Comparison of ENCODE assay signal across 14 mouse cellular contexts in genomic region chr8:10646485-10646884, GRCm38 (mm10).
DNase-seq lines count a peak whose midpoint lies in the region; TF ChIP-seq lines count a peak whose summit lies in the region.
"Had no signal": no experiment of that assay in that cellular context is flagged by ENCODE, and none has a peak within 500 bp of the region (broad histone marks: within the 10 kb centered on the region; RNA-seq: fewer than 3 reads in every experiment).

No protein-coding gene starts in this region.

- peak overlapping the region; percentile 16; the same call in 1 of the 2 replicates for H3K27ac ChIP-seq in gastrocnemius, adult 2 months
- H3K27ac ChIP-seq: embryonic facial prominence, embryonic 12.5 days; hindbrain, embryonic 10.5 days; intestine, embryonic 15.5 days; limb, embryonic 13.5 days had no signal

- H3K79me3 ChIP-seq in C2C12 (ENCODE audit: low read depth), result no peaks in the 10 kb centered on the region

- intact Hi-C loops in gastrocnemius, adult 2 months (cut with DNase I), result no loop called here
- intact Hi-C loops in gastrocnemius, postnatal 36 days (cut with DNase I), result no loop called here

- H3K36me3 ChIP-seq in C2C12 (ENCODE audit: control insufficient read depth, insufficient read depth), result no peaks in the 10 kb centered on the region
- H3K36me3 ChIP-seq: embryonic facial prominence, embryonic 12.5 days; hindbrain, embryonic 10.5 days; intestine, embryonic 15.5 days; limb, embryonic 13.5 days had no signal

- H3ac ChIP-seq in C2C12 (ENCODE audit: control insufficient read depth, insufficient read length, low read depth), result no peak overlapping the region

- no peak overlapping the region for H3K4me3 ChIP-seq in gastrocnemius, adult 2 months
- no peak overlapping the region for H3K4me3 ChIP-seq in C2C12 (ENCODE audit: insufficient read depth, poor library complexity, severe bottlenecking)
- H3K4me3 ChIP-seq: embryonic facial prominence, embryonic 12.5 days; hindbrain, embryonic 10.5 days; intestine, embryonic 15.5 days; limb, embryonic 13.5 days had no signal

- H3K27me3 ChIP-seq in C2C12 (ENCODE audit: control insufficient read depth, insufficient read depth, insufficient read length), result no peaks in the 10 kb centered on the region
- H3K27me3 ChIP-seq: embryonic facial prominence, embryonic 12.5 days; intestine, embryonic 15.5 days; limb, embryonic 13.5 days had no signal

- DNase-seq in gastrocnemius, adult 2 months, result no peak
- DNase-seq in gastrocnemius, postnatal 36 days, result no peak
- DNase-seq in layer of hippocampus, adult 9-10 months (ENCODE audit: low spot score), result peak; percentile 16
- no peak for DNase-seq in layer of hippocampus, adult 11-12 months (ENCODE audit: low spot score)
- peak; percentile 57 for DNase-seq in fibroblast of lung, adult 2 months (ENCODE audit: low read depth)
- DNase-seq in urinary bladder, postnatal 14 days (ENCODE audit: low spot score), result no peak
- no peak for DNase-seq in spleen, postnatal 4 days (ENCODE audit: low spot score in 2 of 2)
- DNase-seq: adrenal gland, postnatal 10 days; cerebellum, postnatal 10 days had no signal

- no peak for TF ChIP-seq CTCF in gastrocnemius, adult 2 months (IDR thresholded peaks at IDR 0.05)
- TF ChIP-seq CTCF in C2C12 (IDR thresholded peaks at IDR 0.05; ENCODE audit: control insufficient read depth, insufficient read depth, insufficient read length), result no peak

- no peaks in the 10 kb centered on the region for H3K79me2 ChIP-seq in C2C12 (ENCODE audit: control insufficient read depth, insufficient read depth)

TF ChIP-seq in C2C12, 6 proteins besides CTCF, POLR2A, EP300 and RAD21:
- no peak for TF ChIP-seq MYOG (IDR thresholded peaks at IDR 0.05; ENCODE audit: control insufficient read depth, extremely low read depth, insufficient read length)
- TF ChIP-seq FOSL1 (IDR thresholded peaks at IDR 0.05; ENCODE audit: insufficient read depth, low read length, poor library complexity, severe bottlenecking), result peak; percentile 80
- TF ChIP-seq MYOD1 (IDR thresholded peaks at IDR 0.05; ENCODE audit: control insufficient read depth, insufficient read length, low read depth), result peak; percentile 18
- peak; percentile 83 for TF ChIP-seq USF1 (IDR thresholded peaks at IDR 0.05; ENCODE audit: low read depth)
- no peak for TF ChIP-seq CEBPB (IDR thresholded peaks at IDR 0.05; ENCODE audit: low read depth)
- TF ChIP-seq MAX (IDR thresholded peaks at IDR 0.05), result peak; percentile 98
TF ChIP-seq in C2C12: peak in this region for 4.

Comparison
In these comparisons a context has a peak if more than half of its experiments do, and no peak if none do; other contexts are left out.
1. DNase-seq: peak in layer of hippocampus, adult 9-10 months (single experiment) and fibroblast of lung, adult 2 months (single experiment); none in gastrocnemius, adult 2 months (single experiment), gastrocnemius, postnatal 36 days (0 of 2), layer of hippocampus, adult 11-12 months (single experiment), urinary bladder, postnatal 14 days (single experiment) and spleen, postnatal 4 days (0 of 2).